Mouse (Mus musculus) gastrocnemius, postnatal 36 days (tissue): ENCODE measurements around the gene Csrp3. TPM values are rescaled to one million over a fixed set of nuclear protein-coding genes. Genes with fewer than 3 reads are reported as not detected.

Experiments used
- DNase-seq, 2 experiments: peaks; one replicate each; pipeline ENCODE4 v3.0.0; 2022
- intact Hi-C: fragments of 180-260 bp; cut with DNase I; formaldehyde crosslinking; loops from one replicate; pipeline ENCODE4 v1.15.1; 2025
- total RNA-seq, 2 experiments: library from RNA; stranded (reverse); gene quantifications; 2 replicates each; pipeline ENCODE4 v1.2.3; 2021

Gene Csrp3
- total RNA-seq, 2 experiments from 2014 or later = 57.7 to 182 TPM

- intact Hi-C loops = no loop called here
- no peak for DNase-seq
These were observed 23.5 kb upstream of the Csrp3 start for GRCm38 (mm10) chr7:48871292-48871691.

GRCm38 (mm10) chr7:48870579-48871180 lies 22.8 kb upstream of the Csrp3 start:
- intact Hi-C loops = no loop called here
- no peak for DNase-seq

- intact Hi-C loops = no loop called here
- no peak for DNase-seq
These were observed 22.3 kb upstream of the Csrp3 start for GRCm38 (mm10) chr7:48870144-48870543.

- DNase-seq = no peak
- intact Hi-C loops = no loop called here
These were observed 19.7 kb upstream of the Csrp3 start for GRCm38 (mm10) chr7:48867576-48867975.

GRCm38 (mm10) chr7:48864671-48865458 lies 17.0 kb upstream of the Csrp3 start:
- DNase-seq = no peak
- intact Hi-C loops = no loop called here

- intact Hi-C loops = no loop called here
- DNase-seq = no peak
These were observed 16.4 kb upstream of the Csrp3 start for GRCm38 (mm10) chr7:48864199-48864598.

GRCm38 (mm10) chr7:48861796-48862195 lies 14.0 kb upstream of the Csrp3 start:
- intact Hi-C loops = no loop called here
- DNase-seq = no peak

GRCm38 (mm10) chr7:48860948-48861347 lies 13.1 kb upstream of the Csrp3 start:
- intact Hi-C loops = no loop called here
- no peak for DNase-seq

- DNase-seq = no peak
- intact Hi-C loops = no loop called here
These were observed 11.5 kb upstream of the Csrp3 start for GRCm38 (mm10) chr7:48859362-48859761.

GRCm38 (mm10) chr7:48858257-48858656 lies 10.4 kb upstream of the Csrp3 start:
- intact Hi-C loops = no loop called here

GRCm38 (mm10) chr7:48855461-48855860 lies 7.6 kb upstream of the Csrp3 start:
- no peak for DNase-seq
- intact Hi-C loops = no loop called here

More at GRCm38 (mm10) chr7:48858257-48858656, 10.4 kb upstream of the Csrp3 start:
- DNase-seq = no peak

GRCm38 (mm10) chr7:48853496-48853895 lies 5.7 kb upstream of the Csrp3 start:
- intact Hi-C loops = no loop called here

GRCm38 (mm10) chr7:48851529-48852104 lies 3.8 kb upstream of the Csrp3 start:
- intact Hi-C loops = no loop called here

More at GRCm38 (mm10) chr7:48853496-48853895, 5.7 kb upstream of the Csrp3 start:
- DNase-seq = no peak

GRCm38 (mm10) chr7:48846755-48847154 lies 1.1 kb downstream of the Csrp3 start:
- DNase-seq = no peak

More at GRCm38 (mm10) chr7:48851529-48852104, 3.8 kb upstream of the Csrp3 start:
- no peak for DNase-seq

GRCm38 (mm10) chr7:48845213-48845973 lies 2.4 kb downstream of the Csrp3 start:
- DNase-seq = no peak

More at GRCm38 (mm10) chr7:48846755-48847154, 1.1 kb downstream of the Csrp3 start:
- intact Hi-C loops = no loop called here

GRCm38 (mm10) chr7:48843541-48843940 lies 4.3 kb downstream of the Csrp3 start:
- DNase-seq = no peak
- intact Hi-C loops = no loop called here

More at GRCm38 (mm10) chr7:48845213-48845973, 2.4 kb downstream of the Csrp3 start:
- intact Hi-C loops = no loop called here

GRCm38 (mm10) chr7:48842353-48842752 lies 5.5 kb downstream of the Csrp3 start:
- no peak for DNase-seq
- intact Hi-C loops = no loop called here

GRCm38 (mm10) chr7:48841538-48841937 lies 6.3 kb downstream of the Csrp3 start:
- no peak for DNase-seq
- intact Hi-C loops = no loop called here

GRCm38 (mm10) chr7:48840545-48840944 lies 7.3 kb downstream of the Csrp3 start:
- intact Hi-C loops = no loop called here
- no peak for DNase-seq

GRCm38 (mm10) chr7:48838434-48838833 lies 9.4 kb downstream of the Csrp3 start:
- intact Hi-C loops = no loop called here
- no peak for DNase-seq

- intact Hi-C loops = no loop called here
- DNase-seq = no peak
These were observed 10.9 kb downstream of the Csrp3 start for GRCm38 (mm10) chr7:48836949-48837348.
